Mouse (Mus musculus): ENCODE data around the gene Uncx. TPM values are rescaled to one million over a fixed set of nuclear protein-coding genes. Genes with fewer than 3 reads are reported as not detected.

Gene Uncx
- total and polyA plus RNA-seq, 3 experiments = not detected

Other genes starting within 250 kb of the Uncx start
- gene Adap1, start 217.9 kb upstream of the Uncx start, total RNA-seq (2021) = 1 to 10 TPM; 4.9 to 5.0 TPM
- gene Adap1, start 217.9 kb upstream of the Uncx start, polyA plus RNA-seq (2012; rRNA removed) = 8.6 and 10.5 TPM in 2 replicates
- gene Cox19, start 192.1 kb upstream of the Uncx start, total RNA-seq (2021) = 10 to 100 TPM; 81.2 to 85.7 TPM
- 97.6 and 107 TPM in 2 replicates for gene Cox19, start 192.1 kb upstream of the Uncx start, polyA plus RNA-seq (2012; rRNA removed)
- not detected for gene Cyp2w1, start 190.9 kb upstream of the Uncx start, total RNA-seq (2021)
- not detected in 2 replicates for gene Cyp2w1, start 190.9 kb upstream of the Uncx start, polyA plus RNA-seq (2012; rRNA removed)
- gene Gpr146, start 165.8 kb upstream of the Uncx start, total RNA-seq (2021) = 10 to 100 TPM in 1 of 2 experiments, 1 to 10 TPM in 1; 9.2 to 21.2 TPM
- 31.4 and 33.8 TPM in 2 replicates for gene Gpr146, start 165.8 kb upstream of the Uncx start, polyA plus RNA-seq (2012; rRNA removed)
- 1 to 10 TPM in 1 of 2 experiments, under 1 TPM in 1; 0.46 to 1.3 TPM for gene C130050O18Rik, start 138.2 kb upstream of the Uncx start, total RNA-seq (2021)
- gene C130050O18Rik, start 138.2 kb upstream of the Uncx start, polyA plus RNA-seq (2012; rRNA removed) = 1.7 and 1.9 TPM in 2 replicates
- gene Gper1, start 120.3 kb upstream of the Uncx start, total RNA-seq (2021) = 1 to 10 TPM; 3.4 to 6.4 TPM
- gene Gper1, start 120.3 kb upstream of the Uncx start, polyA plus RNA-seq (2012; rRNA removed) = 5.2 and 7.2 TPM in 2 replicates
- gene 3110082I17Rik, start 83.0 kb upstream of the Uncx start, total RNA-seq (2021) = 10 to 100 TPM in 1 of 2 experiments, 1 to 10 TPM in 1; 8.6 to 14.8 TPM
- gene 3110082I17Rik, start 83.0 kb upstream of the Uncx start, polyA plus RNA-seq (2012; rRNA removed) = 9.8 and 10.6 TPM in 2 replicates
- gene Zfand2a, start 58.9 kb upstream of the Uncx start, total RNA-seq (2021) = 10 to 100 TPM; 27.5 to 44.8 TPM
- 11.5 and 14.8 TPM in 2 replicates for gene Zfand2a, start 58.9 kb upstream of the Uncx start, polyA plus RNA-seq (2012; rRNA removed)
- gene Micall2, start 192.8 kb downstream of the Uncx start, total RNA-seq (2021) = 10 to 100 TPM in 1 of 2 experiments, 1 to 10 TPM in 1; 6.0 to 14.7 TPM
- gene Micall2, start 192.8 kb downstream of the Uncx start, polyA plus RNA-seq (2012; rRNA removed) = 6.1 and 7.6 TPM in 2 replicates
- 10 to 100 TPM; 50.6 to 55.9 TPM for gene Ints1, start 232.2 kb downstream of the Uncx start, total RNA-seq (2021)
- 77.2 and 91.0 TPM in 2 replicates for gene Ints1, start 232.2 kb downstream of the Uncx start, polyA plus RNA-seq (2012; rRNA removed)
- 10 to 100 TPM; 32.1 to 34.1 TPM for gene Mafk, start 248.0 kb downstream of the Uncx start, total RNA-seq (2021)
- gene Mafk, start 248.0 kb downstream of the Uncx start, polyA plus RNA-seq (2012; rRNA removed) = 28.8 and 29.8 TPM in 2 replicates